Mouse (Mus musculus) liver, embryonic 15.5 days (tissue): ENCODE data around the gene Neu3. TPM values are rescaled to one million over a fixed set of nuclear protein-coding genes. Genes with fewer than 3 reads are reported as not detected.

Experiments
- polyA plus RNA-seq: library from polyadenylated mRNA; unstranded; fragments of >200 nt; fragmentation: Nextera tagmentation; extraction: Ambion mirVana; gene quantifications from 2 replicates; pipeline ENCODE4 v1.2.1, GENCODE M21; 2015

Neu3 gene
- polyA plus RNA-seq, 1 experiment from 2014 or later = 4.9 TPM

Other genes starting within 250 kb of the Neu3 start
- 0.41 and 0.44 TPM in 2 replicates for gene Tpbgl, start 201.3 kb downstream of the Neu3 start, polyA plus RNA-seq
- gene Slco2b1, start 117.1 kb downstream of the Neu3 start, polyA plus RNA-seq = 0.18 and 0.31 TPM in 2 replicates
- gene Olfr520, start 98.1 kb downstream of the Neu3 start, polyA plus RNA-seq = not detected in 2 replicates
- gene Olfr521, start 64.9 kb downstream of the Neu3 start, polyA plus RNA-seq = not detected in 2 replicates
- gene Xrra1, start 30.7 kb upstream of the Neu3 start, polyA plus RNA-seq = not detected in 2 replicates
- gene Spcs2, start 35.0 kb upstream of the Neu3 start, polyA plus RNA-seq = 169 and 193 TPM in 2 replicates
- 1.6 and 2.0 TPM in 2 replicates for gene Rnf169, start 152.0 kb upstream of the Neu3 start, polyA plus RNA-seq
- gene Chrdl2, start 177.8 kb upstream of the Neu3 start, polyA plus RNA-seq = not detected in 2 replicates